Mouse (Mus musculus) ovary, adult 18-20 months (tissue): Measurements from ENCODE around the gene Npdc1.

Experiments
- DNase-seq: peaks from one replicate; pipeline ENCODE4 v3.0.0; 2022; ENCODE audit warnings: low spot score, mixed read lengths

The Npdc1 gene

DNA sequence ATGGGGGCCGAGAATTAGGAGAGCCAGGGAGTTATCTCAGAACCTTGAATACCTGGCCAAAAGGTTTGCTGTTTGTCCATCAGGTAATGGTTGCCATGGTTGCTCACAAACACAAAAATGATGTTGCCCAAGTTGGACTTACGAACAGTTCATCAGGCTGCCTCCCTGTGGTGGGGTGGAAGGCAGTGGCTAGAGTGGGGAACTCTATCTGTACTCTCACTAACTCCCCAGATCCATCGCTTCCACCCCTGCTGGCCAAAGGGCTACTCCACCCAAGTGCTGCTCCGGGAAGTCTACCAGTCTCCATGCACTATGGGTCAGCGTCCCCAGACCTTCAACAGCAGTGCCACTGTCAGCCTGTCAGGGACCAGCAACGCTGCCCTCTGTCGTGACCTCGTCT is at the start of gene Npdc1:
Gene Npdc1 (plus strand): TSS at position 301 of the 400 bp plus-strand sequence.
- DNase-seq = no peak

DNA sequence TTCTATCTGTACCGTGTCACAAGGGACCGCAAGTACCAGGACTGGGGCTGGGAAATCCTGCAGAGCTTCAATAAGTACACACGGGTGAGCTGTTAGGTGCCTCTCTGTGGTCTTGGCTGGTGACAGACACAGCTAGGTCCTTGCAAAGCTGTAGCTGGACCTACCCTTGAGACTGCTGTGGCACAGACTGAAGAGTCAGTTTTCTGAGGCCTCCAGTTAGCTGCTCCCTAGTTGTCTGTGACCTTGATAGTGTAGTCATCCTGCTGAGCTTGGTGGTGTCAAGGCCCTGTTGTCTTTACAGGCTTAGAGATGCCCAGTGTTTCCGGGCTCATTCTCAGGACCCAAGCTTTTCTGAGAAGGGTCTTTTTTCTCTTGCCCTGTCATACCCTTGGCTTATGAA is 49.7 kb upstream of the Npdc1 start:
- DNase-seq = no peak

DNA sequence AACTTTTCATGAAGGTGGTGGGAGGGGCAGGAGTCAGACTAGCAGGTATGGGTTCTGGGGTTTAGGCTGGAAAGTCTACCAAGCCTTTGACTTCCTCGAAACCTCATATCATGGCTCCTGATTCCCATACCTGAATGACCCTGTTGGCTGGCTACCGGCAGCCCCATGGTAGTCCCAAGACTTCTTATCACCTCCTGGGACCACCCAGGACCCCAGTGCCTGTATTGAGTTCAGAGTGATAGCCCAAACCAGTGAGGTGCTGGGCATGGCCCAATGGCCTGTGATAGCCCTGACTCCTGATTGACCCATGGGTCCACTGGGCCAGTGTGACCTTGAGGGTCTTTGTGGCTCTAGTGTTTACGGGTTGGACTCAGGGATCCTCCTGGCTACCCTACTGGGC is 48.5 kb upstream of the Npdc1 start:
- DNase-seq = no peak

DNA sequence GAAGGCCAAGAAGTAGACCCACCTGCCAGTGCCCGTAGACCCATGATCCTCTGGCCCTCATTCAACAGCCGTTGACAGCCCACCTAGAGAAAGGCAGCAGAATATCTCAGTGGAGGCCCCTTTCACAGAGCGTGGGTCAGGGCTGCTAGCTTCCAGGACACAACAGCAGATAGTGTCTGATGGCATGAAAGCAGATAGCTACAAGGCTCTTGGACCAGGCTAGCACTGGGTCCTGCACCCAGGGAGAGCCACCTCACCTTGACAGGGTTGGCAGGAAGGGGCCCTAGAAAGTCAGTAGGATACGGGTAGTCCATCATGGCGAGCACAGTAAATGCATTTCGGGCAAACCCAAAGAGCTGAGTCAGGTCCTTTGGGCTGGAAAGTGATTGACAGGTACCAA is 44.9 kb upstream of the Npdc1 start:
- no peak for DNase-seq

DNA sequence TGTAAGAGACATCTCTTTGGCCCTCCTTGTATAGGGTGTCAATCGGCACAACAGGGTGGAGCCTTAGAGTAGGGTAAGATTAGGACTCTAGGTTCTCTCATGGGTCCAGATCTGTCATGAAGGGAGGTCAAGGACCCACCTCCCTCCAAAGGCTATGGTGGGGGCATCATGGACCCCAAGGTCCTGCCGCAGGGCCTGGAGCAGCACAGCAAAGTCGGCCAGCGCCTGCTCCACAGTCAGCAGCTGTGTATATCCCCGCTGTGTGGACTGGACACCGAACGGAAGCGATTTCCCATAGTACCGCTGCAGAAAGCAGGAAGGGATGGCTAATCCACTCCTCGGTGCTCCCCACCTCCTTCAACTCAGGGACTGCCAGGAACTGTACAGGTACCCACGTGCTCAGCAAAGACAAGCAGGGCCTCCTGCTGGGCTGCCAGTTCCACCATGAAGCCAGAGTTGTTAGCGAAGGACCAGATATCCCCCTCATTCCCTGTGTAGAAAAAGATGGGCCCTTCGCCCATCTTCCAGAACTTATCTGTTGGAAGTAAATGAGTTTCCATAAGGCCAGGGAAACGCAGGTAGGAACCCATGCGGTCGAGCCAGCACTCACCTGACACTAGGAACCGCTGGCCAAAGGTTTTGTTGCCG is 43.6 kb upstream of the Npdc1 start:
- no peak for DNase-seq

DNA sequence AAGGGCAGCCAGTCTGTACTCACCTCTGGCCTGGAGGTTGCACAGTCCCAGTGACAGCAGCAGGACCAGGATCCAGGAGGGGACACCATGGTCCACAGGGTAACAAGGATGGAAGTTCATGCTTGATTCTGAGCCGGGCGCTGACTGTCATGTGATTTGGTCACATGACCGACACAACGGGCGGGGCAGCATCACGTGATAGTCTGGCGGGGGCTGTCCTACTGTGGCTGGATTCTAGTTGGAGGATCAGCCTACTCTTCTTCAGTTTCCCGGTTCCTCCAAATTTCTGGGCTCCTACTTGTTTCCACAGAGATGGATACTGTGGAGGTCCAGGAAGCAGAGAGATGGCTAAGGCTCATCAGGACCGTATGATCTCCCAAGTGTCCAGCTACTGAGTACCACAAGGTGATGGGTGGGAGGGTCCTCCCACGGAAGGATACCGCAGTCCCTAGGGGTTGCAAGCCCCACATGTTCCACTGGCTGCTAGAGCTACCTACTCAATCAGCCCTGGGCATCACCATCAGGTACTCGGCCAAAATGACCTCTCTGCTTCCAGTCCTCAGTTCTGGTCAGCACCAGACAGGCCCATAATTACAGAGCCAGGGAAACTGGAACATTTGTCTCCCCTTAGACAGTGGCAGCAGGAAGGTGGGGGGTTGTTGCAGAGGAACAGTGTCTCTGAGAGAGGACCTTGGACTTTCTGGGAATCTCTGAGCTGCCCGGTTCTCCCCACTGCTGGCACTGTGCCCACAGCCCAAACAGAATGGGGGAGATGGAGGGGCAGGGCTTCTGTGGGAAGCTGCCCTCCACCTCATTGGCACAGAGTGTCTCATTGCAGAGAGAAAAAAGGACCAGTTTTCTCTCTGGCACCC is 42.7 kb upstream of the Npdc1 start, which contains the start of gene Dpp7:
Gene Dpp7 (minus strand): TSS at position 152 of the 872 bp plus-strand sequence.
- peak; percentile 76 for DNase-seq

DNA sequence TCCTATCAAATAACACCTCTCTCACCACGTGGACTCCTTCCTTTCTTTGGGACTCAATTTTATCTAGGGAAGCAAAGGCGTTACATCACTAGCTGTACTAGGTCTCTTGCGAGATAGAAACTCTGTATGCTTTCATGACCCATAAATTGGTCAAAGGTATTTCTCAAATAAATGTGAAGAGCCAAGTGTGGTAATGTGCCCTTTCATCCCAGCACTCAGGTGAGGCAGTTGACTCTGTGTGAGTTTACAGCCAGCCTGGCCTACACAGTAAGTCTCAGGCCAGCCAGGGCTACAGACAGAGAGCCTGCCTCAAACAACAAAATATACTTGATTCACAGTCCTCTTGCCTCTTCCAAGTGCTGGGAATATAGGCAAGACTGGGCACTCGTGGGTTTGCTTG is 39.3 kb upstream of the Npdc1 start:
- DNase-seq = no peak

DNA sequence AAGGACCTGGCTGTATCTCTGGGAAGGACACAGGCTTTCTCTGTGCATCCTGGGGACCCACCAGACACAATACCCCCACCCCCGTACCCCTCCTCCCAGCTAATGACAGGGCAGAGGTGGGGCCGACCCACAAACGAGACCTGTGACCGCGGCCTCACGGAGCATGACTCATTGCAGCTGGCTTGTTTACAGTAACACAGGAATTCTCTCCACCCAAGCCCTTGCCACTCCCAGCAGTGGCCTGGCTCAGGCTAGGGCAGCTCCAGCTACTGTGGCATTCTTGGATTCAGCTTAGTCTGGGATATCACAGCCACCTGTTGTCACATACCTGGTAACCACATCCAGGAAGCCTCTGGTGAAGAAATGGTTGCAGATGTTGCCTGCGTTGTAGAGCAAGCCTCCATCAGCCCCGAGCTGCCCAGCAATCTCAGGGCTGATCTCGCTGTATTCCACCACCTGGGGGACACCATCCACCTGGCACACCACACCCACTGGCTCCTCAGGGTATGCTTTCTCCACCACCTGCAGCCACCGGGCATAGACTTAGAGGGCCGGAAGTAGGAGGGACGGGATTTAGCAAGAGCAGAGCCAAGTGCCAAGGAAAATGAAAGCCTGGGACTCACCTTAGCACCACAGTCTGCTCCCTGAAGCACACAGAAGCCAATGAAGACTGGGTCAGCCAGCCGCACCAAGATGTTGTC is 35.5 kb upstream of the Npdc1 start:
- DNase-seq = no peak

DNA sequence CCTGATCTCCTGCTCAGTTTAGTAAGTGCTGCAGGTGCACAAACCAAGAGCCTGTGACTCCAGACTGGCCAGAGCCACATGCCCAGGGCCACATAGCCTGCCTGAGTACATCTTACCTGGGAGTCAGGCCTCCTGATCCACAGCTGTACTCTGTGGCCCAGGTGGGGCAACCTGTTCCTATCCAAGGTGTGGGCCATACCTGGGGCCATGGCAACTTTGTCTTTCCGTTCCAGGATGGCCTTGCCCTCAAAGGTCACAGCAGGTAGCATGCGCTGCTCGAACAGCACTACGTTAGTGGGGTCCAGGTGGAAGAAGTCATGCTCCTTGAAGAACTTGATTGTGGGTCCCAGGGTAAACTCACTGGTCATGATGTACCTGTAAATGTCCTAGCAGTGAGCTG is 34.8 kb upstream of the Npdc1 start:
- no peak for DNase-seq

DNA sequence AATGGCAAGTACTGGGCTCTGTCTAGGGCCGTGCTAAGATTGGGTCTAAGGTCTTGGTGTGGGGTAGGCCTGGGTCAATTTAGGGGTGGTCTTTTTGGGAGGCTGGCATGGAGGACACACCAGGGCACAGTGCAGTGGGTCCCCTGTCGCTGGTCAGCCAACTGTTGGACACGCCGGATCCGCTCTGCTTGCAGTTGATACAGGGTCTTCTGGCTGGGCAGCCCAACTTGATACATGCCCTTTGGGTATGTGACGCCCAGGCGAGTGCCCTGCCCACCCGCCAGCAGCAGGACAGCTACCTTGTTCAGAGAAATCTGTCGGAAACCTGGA is 34.4 kb upstream of the Npdc1 start:
- DNase-seq = no peak

DNA sequence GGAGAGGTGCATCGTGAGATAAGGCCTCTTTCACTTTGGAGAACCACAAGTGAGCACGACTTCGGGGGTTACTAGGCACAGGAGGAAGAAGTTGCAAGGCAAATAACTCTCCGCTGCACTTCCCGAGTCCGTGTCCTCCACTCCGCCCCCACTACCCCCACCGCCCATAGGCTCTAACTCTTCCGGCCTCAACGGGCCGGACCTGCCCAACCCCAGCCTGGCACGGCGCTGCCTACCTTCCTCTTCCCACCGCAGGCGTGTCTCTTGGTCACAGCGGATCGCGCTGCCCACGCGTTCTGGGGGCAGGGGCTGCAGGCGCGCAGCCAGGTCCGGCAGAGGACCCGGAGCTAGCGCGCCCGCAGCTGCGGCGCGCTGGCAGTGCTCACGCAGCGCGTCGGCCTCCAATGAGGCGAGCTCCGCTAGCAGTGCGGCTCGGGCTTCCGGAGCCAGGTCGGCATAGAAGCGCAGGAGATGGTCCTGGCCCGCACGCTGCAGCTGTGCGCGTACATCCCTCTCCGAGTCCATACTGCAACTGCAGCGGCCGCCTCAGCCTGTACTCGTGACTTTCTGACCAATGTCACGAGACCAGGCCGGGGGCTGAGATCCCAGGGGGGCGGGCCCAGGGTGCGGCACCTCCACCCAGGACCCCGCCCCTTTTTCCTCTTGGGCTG is 33.9 kb upstream of the Npdc1 start, which contains the start of gene Uap1l1:
Gene Uap1l1 (minus strand): TSS at position 592 of the 671 bp plus-strand sequence.
- peak; percentile 78 for DNase-seq

DNA sequence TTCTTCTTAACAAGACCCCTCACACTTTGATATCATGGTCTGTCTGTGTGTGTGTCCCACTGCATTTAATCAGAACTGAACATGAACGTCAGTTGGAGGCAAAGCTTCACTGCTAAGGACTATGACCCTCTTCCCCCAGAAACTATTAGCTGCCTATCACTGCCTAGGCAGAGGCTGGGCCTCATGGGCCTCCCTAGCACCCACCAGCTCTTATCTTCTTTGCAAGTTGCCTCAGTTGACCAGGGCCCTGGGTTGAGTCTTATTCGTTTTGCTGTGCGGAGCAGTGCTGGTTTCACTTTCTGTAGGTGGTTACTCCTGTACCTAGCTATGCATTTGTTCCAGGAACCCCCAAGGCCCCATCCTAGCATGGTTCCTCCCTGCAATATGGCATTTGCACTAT is 29.2 kb upstream of the Npdc1 start:
- DNase-seq = no peak

DNA sequence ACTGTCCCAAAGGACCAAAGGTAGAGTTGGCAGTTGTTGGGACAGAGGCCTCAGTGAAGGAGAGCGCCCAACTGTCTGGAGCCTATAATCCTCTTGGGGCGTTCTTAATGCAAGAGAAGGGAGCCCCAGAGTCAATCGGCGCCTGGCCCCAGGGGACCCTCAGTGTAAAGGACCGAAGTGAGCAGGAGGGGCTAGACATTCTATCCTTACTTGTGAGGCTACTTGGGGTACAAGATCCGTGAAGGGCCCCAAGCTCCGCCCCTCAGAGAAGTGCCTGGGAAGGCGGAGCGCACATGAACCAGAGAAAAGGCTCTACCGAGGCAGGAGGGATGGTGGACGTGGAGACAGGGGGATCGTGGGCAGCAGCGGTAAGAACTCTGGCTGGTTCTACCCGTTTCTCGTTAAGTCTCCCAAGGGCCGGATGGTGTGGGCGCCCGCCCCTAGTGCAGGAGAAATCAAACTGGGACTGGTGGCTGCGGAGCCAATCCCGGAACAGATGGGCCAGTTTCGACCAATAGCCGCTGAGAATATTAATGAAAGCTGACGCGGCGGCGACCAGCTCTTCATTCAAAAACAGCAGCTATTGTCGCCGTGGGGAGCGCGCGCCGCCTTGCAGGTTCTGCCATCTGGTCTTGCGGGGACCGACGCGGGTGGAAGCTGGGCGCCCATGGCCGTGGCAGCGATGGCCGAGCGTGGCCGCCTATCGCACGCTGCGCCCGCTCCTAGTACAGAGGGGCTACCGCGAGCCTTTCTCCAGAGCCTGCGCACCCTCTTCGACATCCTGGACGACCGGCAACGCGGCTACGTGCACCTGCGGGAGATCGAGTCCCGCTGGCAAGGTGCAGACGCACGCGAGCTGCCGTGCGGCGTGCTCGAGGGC is 27.1 kb upstream of the Npdc1 start, which contains the start of gene Sapcd2:
Gene Sapcd2 (plus strand): TSS at position 558 of the 880 bp plus-strand sequence.
- peak; percentile 75 for DNase-seq

DNA sequence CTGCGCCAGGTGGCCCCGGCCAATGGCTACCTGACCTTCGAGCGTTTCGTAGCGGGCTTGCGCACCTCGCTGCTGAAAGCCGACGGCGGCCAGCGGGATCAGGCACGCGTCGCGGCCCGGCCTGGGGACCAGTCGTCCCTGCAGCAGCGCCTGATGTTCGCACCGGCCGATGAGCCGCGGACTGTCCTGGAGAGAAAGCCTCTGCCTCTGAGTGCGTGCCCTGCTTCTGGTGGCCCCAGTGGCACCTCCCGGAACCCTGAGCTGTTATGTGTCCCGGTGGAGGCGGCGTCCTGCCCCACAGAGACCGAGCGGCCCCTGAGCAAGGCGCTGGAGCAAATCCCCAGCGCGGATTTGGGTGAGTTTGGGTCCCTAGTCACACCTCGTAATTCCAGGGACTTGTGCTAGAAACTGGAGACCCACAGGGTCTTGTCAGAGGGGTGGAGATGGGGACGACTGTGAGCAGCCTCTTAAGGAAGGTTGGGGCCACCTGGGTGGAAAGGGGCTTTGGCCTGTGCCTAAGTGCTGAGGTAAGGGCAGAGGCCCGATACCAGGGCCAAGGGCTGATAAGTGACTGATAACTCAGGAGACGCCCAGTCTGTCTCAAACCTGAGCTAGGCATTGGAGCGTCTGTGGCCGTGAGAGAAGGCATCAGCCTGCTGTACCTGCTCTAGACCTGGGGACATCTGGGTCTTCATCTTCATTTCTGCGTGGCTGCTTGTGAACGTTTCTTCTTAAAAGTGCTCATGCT is 26.3 kb upstream of the Npdc1 start:
- no peak for DNase-seq

DNA sequence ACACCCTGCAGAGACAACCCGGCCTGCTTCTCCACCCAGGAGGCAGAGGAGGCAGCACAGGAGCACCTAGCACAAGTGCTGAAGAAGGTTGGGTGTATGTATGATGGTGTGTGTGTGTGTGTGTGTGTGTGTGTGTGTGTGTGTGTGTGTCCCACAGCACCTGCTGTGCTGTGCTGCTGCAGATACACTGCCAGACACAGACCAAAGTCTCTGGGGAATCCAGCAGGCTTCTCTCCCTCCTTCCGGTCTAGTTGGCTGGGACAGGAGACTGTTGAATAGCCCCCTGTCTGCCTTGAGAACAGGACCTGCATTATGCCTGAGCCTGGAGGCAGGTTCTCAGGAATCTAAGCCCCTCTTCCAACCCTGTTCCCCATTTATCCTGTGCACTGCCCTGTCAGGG is 25.7 kb upstream of the Npdc1 start:
- no peak for DNase-seq

DNA sequence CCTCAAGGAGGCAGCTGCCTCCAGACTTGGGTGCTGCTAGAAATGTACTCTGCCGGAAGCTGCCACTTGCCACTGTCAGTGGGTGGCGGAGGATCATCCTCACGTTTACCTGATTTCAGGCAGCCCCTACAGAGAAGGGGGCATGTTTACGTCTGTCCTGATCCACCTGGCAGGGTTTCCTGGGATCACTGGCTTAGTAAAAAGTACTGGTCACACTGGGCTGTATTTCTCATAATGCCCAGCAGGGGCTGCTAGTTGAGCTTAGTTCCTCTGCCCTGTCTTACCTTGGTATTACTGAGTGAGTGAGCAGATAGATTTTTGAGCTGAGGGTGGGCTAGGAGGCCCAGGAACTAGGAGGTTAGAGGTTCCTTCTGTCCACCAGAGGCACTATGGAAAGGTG is 22.6 kb upstream of the Npdc1 start:
- DNase-seq = no peak

DNA sequence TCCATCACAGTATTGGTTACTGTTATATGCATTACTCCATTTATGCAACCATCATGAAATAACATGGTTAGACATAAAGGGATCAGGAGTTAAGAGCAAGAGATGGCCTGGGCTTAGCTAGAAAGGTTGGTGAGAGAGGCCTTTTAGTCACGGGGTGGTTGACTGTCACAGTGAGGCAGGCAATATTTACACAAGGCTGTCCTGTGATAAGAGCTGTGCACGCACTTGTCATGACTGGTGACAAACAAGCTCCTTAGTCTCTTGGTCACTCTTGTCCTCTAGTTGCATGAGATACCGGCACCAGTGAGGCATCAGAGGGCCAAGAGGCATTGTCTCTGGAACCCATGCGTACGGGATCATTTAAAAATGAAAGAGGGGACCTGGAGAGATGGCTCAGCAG is 14.7 kb upstream of the Npdc1 start:
- no peak for DNase-seq

DNA sequence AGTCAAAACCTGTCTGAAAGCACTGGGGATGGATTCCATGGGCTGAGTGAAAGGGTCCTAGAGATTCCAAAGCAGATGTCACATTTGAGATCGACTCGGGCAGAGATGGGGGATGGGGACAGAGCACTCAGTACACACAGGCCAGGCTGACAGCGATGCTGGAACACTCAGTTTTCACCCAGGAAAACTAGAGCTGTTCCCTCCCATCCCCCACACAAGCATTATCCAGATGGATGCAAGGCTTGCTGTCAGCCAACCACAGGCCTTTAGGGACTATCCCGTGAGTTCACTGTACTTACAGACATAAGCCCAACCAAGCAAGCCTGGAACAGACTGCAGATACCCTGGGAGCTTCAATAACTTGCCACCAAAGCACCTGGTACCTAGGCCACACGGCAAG is 7.9 kb upstream of the Npdc1 start:
- DNase-seq = no peak

DNA sequence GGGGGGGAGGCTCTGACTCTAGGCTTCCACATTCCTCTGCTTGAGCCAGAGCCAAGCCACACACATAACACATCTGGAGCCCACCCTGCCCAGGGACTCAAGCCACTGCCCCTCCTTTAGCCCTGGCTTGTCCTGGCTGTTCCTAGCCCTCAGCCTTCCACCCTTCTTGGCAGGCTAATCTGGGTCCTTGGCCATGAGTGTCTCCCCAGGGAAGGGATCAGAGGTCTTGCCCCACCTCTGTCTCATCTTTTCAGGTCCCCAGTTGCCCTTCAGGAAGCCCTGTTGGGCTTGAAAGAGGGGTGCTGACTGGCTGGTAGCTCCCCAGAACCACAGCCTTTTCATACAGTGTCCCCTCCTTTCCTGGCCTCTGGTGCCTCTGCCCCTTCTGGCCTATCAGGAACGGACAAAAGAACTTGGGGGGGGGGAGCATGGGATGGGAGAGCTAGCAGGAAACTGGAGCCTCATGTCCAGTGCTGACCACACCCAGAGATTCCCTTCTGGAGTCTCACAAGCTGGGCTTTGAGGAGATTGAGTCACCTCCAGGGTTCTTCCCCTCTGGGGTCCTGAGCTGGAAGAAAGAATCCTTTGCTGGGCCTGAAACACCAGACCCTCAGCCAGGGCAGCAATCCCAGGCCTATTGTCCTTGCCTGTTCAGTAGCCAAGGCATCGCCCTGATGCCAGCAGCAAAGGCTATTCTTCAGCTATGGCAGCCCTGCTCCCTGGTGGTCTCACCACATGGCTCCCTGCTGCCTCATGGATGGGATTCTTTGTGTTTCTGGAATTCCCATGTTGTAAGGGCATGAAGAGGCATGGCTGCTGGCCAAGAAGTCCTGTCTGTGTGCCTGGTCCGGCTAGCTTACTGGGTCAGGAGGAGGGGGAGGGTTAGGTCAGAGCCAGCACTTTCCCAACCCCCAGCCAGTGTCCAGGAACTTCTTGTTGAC is 4.6 kb upstream of the Npdc1 start:
- DNase-seq = no peak
